Comparison of ENCODE assay signal across 16 mouse cellular contexts in the genomic region with DNA sequence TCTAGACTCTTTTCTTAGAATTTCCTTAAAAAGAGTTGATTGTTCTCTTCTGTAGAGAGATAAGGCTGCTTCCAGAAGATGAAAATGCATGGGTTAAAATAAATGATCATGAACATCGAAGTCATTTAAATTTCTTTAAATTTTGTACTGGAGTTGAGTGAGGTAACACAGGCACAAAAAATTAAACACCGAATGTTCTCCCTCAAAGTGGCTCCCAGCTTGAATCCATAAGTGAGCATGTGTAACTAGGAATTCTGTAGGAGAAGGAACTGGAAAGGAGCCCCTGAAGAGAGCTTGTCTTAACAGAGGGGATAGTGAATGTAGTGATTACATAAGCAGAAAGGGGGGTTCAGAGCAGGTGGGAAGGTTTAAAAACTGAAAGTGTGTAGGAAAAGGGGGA.
"Had no signal": no experiment of that assay in that cellular context is flagged by ENCODE, and none has a peak within 500 bp of the region (broad histone marks: within the 10 kb centered on the region; RNA-seq: fewer than 3 reads in every experiment).

No protein-coding gene starts in this region.

- H3K27ac ChIP-seq: macrophage; midbrain, embryonic 13.5 days; midbrain, embryonic 15.5 days; neural tube, embryonic 12.5 days; stomach, embryonic 15.5 days; stomach, postnatal 0 days had no signal

- H3K4me1 ChIP-seq: lung, embryonic 15.5 days; midbrain, embryonic 13.5 days; midbrain, embryonic 15.5 days; neural tube, embryonic 12.5 days; stomach, embryonic 15.5 days had no signal

- H3K4me3 ChIP-seq: lung, embryonic 15.5 days; megakaryocyte, embryonic 14.5 days; midbrain, embryonic 13.5 days; midbrain, embryonic 15.5 days; neural tube, embryonic 12.5 days; stomach, embryonic 15.5 days had no signal

- DNase-seq: liver, postnatal 0 days; lung, adult 2 months; lung, postnatal 14 days; lung, postnatal 36 days; right cerebral cortex, postnatal 14 days; thymus, adult 18-20 months; thymus, postnatal 14 days; thymus, postnatal 36 days had no signal
